Mouse (Mus musculus): ENCODE measurements around the gene Amz1.

The Amz1 gene

DNA sequence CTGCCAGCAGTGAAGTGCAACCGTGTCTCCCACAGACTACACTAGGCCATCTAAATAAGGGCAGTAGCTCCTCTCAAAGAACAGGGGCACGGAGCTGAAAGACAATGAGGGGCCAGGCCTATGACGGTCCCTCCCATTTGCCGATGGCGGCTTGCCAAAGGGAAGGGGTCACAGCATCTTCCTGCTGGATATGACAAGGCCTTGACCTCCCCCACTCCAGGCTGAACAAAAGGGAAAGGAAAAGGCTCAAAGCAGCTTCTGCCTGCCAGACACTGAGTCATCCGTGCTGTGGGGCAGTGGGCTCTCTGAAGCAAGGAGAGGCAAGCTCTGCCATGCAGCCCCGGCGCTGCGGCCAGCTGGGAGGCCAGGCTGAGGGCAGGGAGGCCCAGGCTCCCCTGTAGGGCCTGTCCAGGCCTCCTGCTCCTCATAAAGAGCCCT lies 43.8 kb downstream of the Amz1 start:
- in situ Hi-C loops (cut with MboI) = no loop called here

DNA sequence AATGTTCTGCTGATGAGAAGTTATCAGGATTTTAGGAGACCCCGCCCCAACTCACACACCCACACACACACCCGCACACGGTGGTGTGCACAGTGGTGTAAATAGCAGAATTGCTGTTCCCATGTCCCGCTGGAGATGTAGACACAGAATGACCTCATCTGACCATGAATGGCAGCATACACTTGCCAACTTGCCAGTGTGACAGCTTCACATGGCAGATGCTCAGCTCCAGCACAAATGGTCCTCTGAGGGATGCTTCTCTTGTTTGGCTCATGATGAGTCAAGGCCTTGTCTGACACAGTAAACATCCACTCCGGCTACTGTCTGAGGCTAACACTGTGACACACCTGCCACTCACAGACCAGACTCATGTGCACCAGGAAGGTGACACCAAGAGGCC lies 44.4 kb downstream of the Amz1 start:
- in situ Hi-C loops (cut with MboI) = no loop called here

DNA sequence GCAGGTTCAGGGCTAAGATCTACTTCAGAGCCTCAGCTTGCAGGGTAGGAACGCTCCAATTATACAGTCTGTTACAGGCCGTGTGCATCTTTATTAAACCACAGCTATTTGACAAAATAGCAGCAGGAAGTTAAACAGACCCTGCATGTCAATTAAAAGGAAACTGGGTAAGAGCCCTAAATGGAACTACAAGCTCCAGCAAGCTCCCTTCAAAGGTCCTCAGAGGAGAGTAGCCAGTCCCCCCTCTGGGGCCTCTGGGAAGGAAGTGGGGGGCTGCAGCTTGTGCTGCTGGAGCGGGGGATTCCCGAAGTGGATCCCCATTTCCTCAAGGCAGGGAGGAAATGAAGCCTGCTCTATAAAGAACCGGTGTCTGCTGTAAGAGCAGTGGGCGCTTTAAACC lies 47.7 kb downstream of the Amz1 start:
- in situ Hi-C loops (cut with MboI) = no loop called here

DNA sequence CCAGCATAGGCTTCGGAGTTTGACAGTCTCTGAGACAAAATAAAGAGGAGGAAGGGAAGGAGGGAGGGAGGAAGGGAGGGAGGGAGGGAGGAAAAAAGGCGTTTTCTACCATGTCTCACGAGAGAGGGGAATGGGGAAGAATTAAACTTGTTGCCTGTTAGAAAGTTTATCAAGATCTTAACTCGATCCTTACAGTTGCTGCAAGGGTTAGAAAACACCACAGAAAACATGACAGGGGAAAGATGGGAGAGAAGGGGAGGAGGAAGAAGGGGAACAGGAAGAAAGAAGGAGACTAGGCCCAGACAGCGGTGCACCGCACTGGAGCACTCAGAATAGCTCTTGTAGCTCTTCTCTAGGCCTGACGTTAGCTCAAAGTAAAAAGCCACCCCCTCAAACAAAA lies 48.2 kb downstream of the Amz1 start:
- in situ Hi-C loops (cut with MboI) = no loop called here

DNA sequence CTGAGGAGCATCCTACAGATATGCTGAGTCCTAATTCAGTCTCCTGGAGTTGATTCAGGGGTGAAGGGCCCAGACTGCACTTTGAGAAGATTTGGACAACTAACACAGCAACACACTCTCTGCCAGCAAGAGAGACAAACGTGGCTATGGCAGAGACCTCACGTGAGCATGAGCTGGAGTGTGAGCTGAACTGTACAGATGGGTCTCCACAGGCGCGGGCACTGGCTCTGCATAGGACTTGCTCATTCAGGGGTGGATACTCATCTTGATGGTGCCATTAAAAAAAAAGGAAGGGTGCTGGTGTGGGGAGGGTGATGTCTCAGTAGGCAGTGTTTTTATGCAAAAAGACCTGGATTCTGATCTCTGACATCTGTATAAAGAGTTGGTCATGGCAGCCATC lies 51.2 kb downstream of the Amz1 start:
- in situ Hi-C loops (cut with MboI) = no loop called here

DNA sequence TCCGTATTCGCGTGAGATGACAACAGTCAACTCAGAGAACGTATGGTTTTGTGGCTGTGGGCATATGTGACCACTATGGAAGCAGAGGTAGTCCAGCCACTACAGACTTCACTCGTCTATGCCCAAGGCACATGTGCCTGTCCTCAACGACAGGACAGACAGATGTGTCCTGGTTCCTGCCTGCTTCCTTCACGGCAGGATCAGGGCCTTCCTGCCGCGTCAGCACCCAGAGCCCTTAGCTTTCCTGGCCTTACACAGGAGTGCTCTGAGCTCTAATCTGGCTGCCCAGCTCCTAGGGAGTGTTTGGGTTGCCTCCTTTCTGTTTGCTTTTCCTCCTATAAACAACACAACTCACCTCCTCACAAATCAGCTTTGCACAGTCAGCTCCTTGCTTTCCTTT lies 53.0 kb downstream of the Amz1 start:
- in situ Hi-C loops (cut with MboI) = no loop called here

DNA sequence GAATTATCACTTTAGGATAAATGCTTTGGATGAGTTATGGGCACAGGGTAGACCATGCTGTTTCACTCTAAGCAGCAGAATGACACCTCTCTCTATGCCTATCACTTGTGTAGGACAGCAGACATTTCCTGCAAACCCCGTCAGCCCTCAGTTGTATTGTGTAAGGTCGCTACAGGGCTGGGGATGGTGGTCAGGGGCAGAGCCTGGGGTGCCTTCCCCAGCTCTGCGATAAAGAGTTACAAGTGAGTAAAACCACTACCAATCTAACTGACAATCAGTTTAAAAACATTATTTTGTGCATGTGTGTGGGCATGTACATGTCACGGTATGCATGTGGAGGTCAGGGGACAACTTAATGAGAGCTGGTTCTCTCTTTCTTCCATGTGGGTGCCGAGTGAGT lies 57.2 kb downstream of the Amz1 start:
- in situ Hi-C loops (cut with MboI) = no loop called here

DNA sequence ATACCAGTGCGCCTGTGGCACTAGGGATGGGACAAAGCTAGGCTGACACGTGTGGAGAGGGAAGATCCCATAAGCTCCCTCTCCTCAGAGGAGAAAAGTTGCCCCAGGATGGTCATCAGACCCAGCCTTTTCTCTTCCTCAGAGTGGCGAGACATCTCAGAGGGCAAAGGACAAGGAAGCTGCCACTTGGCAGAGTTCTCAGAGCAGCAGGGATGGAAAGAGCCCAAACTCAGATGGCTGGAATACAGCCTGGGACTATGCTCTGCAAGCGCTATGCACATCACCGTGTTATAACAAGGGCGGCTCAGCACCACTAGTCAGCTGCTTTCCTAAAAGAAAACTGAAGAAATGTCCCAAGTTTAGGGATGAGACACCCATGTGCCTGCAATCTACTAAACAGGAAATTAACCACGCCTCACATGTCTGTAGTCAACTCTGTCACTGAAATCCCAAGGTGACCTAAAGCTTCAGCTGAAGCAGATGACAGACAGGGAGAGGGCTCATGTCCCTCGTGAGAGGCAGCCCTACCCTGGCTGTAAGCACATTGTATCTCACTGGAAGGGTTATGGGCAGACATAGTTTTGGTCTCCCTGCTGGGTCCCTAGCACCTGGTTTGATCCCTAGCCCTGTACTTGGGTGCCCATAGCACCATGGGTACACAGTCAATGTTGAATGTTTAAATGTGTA lies 58.1 kb downstream of the Amz1 start:
- in situ Hi-C loops (cut with MboI) = no loop called here

DNA sequence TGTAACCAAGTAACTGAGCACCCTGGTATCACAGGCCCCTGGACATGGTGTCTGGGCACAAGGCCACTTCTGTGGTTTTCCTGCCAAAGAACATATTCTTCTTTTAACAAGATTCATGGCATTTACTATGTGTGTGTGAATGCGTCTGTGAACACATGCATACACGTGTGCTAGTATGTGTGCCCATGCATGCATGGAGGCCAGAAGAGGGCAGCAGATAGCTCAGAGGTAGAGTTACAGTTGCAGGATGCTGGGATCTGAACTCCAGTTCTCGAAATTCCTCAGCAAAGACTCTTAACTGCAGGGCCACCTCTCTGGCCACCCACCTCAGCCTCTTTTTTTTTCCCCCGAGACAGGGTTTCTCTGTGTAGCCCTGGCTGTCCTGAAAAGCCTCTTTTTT lies 59.6 kb downstream of the Amz1 start:
- in situ Hi-C loops (cut with MboI) = no loop called here

DNA sequence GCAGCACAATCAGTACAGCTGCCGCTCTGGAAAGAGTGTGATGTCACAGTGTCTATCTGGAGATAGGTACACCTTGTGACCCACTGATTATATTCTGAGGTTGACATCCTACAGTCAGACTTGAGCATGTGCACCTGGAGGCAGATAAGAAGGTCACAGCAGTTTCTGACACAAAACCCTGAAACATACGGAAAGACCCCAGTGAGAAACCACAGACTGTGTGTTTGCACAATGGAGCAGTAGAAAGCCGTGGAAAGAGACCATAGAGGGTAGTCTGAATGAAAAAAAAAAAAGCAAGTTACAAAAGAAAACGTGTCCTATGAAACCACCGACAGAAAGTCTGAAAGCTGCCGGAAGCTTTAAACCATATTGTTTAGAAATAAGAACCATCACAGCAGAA lies 60.4 kb downstream of the Amz1 start:
- in situ Hi-C loops (cut with MboI) = no loop called here

DNA sequence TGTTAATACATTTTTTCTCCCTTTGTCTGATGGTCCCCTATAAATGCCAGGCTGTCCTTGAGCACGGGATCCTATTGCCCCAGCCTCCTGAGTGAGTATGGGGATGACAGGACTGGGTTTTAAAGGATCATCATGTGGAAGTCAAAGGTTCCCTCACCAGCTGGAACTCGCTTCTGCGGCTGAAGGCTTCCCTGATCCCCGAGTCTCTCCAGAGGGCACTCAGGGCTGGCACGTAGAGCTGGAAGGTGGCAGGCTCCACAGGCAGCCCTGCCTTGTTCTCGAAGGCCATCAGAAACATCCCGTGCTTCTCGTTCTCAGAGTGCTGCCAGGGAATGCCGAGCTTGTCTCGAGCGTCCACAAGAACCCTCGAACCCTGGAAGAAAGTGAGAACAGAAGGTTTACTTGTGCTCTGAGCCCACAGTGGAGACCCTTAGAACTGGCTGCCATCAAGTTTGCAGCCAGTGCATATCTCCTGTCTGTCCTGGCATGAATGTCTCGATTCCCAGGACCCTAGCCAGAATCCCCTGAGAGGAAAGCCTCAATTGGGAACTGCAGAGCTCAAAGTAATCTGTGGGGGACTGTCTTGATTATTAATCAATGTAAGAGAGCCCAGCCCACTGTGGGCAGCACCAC lies 61.4 kb downstream of the Amz1 start:
- in situ Hi-C loops (cut with MboI) = no loop called here

DNA sequence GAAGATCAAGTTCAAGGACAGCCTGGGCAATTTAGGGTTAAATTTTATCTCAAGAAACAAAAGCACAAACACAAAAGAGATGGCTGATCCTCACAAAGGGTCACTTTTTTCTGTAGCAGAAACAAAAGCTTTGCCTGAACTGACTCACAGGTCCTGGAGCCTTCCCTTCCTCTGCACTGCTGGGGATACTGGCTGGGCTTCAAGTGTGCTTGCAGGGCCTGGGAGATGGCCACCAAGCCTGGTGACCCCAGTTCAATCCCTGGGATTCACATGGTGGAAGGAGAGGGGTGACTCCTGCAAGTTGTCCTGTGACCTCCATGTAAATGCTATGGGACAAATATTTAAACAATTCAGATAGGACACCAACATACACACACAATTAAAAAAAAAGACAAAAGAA lies 65.6 kb downstream of the Amz1 start:
- in situ Hi-C loops (cut with MboI) = no loop called here

DNA sequence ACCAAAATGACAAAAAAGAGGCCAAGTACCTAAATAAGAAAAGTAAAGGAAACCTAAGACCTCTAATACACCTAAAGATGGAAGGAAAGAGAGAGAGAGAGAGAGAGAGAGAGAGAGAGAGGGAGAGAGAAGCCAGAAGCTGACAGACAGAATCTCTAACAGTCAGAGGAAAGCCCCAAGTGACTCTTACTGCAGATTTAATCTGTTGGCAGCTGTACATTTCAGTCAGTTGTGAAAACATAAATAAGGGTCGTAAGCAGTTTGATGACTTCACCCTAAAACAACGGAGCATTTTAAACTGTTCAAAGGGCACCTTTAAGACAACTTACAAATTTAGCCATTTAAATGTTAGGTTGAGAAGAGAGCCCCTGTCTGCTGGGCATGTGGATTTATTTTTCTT lies 66.5 kb downstream of the Amz1 start:
- in situ Hi-C loops (cut with MboI) = no loop called here

DNA sequence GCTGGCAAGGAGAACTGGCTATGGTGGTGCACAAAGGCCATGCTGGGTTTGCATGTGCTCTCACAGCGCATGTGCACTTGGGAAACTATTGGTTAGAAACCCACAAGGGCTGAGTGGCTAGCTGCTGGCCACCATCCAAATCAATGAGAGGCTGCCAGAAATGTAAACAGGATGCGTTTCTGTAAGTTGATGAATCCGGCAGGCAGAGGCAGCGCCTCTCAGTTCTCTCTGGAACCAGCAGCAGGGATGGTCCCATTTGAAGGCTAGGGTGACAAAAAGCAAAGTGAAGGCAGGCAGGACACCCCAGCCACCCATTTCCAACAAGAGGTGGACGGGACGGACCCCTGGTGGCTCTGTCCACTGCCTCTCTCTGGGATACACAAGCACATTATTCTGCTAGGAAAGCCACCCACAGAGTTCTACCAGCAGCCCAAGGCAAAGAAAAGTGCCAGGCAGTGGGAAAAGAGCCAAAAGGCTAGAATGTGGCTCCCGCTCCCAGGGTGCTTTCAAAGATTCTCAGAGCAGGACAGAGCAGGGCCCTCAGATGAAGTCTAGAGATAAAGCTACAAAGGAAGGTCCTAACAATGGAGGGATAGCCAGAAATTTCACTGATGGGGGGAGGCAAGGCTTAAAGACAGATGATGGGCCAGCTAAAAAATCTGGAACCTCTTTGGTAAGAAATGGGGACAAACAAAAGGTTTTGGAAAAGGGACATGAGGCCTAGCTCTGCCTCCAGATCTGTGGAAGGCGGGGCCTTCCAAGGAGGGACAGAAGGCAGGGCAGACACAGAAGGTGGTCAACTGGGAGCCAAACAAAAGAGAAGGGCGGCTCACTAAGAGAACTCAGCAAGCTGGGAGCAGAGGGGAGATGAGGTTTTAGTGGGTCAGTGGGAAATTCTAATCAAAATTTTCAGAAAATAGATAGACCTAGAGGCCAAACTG lies 67.3 kb downstream of the Amz1 start:
- in situ Hi-C loops (cut with MboI) = no loop called here

DNA sequence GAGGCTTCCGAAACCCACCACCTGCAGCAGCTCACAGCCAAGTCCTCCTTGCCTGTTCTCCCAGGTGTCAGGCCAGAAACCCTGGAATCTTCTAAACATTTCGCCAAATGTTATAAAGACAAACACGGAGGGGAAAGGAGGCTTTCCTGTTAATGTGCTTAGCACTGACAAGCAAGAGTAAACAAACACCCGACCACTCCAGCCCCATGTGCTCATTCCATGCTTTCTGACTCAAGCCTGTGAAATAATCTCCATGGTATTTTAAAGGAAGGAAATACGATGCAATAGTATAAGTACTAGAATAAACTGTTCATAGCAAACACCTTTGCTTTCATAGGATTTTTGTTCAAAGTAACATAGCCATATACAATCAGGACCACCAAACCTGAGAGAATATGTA lies 68.3 kb downstream of the Amz1 start:
- in situ Hi-C loops (cut with MboI) = no loop called here

DNA sequence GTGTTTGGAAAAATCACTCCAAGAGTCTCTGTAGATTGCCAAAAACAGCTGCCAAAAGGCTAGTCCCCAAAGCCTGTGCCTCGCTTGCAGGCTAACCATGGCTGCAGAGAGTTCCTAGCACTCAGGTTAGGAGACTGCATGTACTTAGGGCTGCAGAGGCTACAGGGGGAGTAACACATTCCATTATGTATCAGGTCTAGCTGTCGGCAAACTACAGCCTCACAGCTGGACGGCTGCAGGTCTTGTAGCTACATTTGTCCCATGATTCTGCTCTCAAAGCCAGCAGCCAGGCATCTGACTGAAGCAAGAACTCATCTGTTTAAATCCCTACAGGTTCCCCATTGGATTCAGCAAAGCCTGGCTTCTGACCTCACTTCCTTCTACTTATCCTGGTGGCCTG lies 70.8 kb downstream of the Amz1 start:
- in situ Hi-C loops (cut with MboI) = no loop called here

DNA sequence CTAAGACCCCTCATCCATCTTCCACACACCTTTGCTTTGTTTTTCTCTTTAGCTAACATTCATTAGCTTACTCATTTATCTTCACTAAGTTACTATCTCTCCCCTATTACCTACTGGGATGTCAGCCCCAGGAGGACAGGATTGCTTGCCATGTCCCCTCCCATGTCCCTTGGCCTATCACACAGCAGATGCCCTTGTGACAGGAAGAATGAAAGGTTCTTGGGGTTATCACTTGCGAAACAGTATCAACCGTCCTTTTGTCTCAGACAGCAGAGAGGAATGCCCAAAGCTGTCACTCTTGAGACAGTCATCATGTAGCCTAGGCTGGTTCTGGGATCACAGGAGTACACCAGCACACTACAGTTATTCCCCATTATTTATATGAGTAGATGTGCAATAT lies 71.2 kb downstream of the Amz1 start:
- in situ Hi-C loops (cut with MboI) = no loop called here

DNA sequence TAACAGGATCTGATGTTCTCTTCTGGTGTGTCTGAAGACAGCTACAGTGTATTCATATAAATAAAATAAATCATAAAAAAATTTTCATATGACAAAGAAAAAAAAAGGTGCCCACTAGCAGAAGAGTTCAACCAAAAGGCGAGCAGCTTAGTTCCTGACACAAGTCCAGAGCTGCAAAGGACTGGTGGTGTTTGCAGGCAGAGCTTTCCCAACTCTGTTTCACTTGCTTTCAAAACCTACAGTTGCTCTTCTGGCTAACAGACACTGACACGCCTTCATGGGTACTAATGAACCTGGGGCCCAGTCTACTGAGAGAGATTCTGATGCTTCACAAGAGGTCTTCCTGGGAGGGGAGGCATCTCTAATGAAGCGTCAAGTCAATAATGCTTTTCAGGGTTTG lies 72.1 kb downstream of the Amz1 start:
- in situ Hi-C loops (cut with MboI) = no loop called here

DNA sequence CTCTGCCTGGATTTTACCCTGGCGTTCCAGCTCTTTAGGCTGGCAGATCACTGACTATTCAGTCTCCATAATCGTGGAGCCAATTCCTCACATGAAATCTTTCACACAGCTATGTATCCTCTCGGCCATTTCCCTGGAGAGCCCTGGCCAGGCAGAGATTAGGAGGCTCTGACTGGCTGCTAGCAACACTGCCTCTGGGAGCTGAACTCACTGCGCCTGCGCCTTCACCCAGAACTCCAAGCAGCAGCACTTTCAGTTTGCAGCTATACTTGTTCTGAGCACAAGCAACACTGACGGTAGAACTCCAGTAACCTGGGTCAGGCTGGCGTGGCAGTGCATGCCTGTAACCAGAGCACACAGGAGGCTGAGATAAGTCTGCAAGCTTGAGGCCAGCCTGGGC lies 74.2 kb downstream of the Amz1 start:
- in situ Hi-C loops (cut with MboI) = no loop called here

DNA sequence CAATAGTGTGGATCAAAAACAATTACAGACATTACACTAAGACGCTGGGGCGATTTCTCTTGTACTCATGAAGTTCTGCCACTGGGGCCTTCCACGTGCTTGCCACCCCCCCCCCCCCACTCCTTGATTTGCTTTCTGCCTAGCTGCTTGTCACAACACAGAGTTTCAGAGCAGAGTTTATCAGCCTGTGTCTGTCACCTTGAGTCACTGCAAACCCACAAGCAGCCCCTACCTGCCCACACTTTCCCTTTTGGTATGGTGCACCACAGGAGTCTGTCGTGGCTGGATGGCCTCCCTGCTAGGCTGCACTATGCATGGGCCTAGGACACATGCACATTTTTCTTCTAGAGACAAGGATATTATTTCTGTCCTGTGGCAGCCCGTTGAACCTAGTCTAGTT lies 74.8 kb downstream of the Amz1 start:
- in situ Hi-C loops (cut with MboI) = no loop called here

DNA sequence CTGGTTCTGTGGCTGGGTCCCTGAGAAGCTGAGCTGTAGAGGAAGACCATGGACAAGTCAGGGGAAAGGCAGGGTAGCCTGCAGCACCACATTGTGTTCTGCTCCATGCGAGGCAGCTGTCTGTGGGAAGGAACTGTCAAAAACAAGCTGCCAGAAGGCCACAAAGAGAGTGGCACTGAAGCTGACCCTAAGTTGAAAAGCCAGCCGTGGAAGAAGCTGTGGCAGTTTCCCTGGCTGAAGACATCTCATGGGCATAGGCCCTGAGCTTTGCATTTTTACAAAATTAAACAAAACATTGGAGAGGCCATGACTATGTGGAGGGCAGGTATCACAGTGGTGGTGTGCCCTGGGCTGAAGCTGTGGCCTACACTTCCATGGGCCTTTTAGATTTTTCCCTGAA lies 75.3 kb downstream of the Amz1 start:
- in situ Hi-C loops (cut with MboI) = no loop called here

DNA sequence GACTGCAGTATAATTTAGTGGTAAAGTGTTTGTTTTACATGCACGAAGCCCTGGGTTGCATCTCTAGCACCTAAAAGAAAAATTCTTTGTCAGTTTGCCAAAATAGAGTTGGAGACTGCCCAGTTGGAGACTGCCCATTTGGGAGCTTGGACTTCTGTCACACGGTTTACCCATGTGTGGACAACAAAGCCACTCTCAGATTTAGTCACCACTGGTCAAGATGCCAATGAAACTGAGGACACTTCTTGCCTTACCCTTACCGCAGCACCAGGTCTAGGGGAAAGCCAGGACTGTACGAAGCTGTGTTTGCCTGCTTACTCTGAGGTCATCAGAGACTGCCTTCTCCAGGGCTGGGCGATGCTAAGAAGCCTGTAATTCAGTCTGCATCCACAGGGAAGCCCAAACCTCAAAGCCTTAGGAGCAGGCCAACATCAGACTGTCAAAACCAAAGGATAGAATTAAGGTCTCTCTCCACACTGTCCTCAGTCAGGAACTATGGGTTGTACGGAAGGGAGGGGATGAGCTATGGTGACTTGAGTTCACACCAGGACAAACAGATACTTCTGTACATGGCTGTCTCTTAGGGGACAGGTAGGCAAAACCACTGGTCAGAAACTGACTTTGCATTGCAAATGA lies 76.5 kb downstream of the Amz1 start:
- in situ Hi-C loops (cut with MboI) = no loop called here

DNA sequence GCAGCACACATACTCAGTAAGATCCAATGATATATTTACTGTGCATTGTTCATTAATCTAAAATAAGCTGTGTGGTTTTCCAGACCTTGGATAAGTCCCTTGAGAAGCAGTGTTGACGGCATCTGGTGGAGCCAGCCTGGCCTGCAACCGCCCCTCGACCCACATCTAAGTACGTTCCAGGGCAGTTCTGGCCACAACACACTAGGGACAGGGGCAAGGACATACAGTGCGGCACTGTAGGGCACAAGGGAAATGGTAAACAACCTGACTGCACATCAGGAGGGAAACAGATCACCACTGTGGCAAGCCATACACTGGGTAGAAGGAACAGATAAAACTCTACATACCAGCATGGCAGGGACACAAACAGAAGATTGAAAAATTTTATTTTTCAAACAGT lies 77.9 kb downstream of the Amz1 start:
- in situ Hi-C loops (cut with MboI) = no loop called here

Measured in mature B cell (primary cell).